Mouse (Mus musculus) megakaryocyte, embryonic 14.5 days (primary cell): ENCODE results near the gene Smyd3.

ENCODE experiments used
- FLI1 ChIP-seq: IDR thresholded peaks from 2 replicates; pipeline ENCODE4 v1.6.1; 2012; ENCODE audit warnings: low read length, inconsistent platforms, mixed read lengths
- GATA1 ChIP-seq: IDR thresholded peaks from 3 replicates; pipeline ENCODE4 v1.6.1; 2012; ENCODE audit warnings: mixed read lengths, low read length, inconsistent platforms, borderline replicate concordance

GRCm38 (mm10) chr1:179043644-179044043 lies 474.2 kb downstream of the Smyd3 start:
- TF ChIP-seq GATA1 (no peak), FLI1 (no peak)
